Mouse (Mus musculus): ENCODE results near the gene Tctex1d4.
A peak's percentile ranks its signal among the peaks of the same experiment; 100 is the strongest.

Tctex1d4 gene

GRCm38 (mm10) chr4:117138295-117139216 is 12.0 kb downstream of the Tctex1d4 start:
- no peak for DNase-seq (ENCODE audit: inconsistent age in 2 of 2, low spot score in 1 of 2)

GRCm38 (mm10) chr4:117139217-117139612 is 12.6 kb downstream of the Tctex1d4 start:
- peak; percentile 53 to 84 for DNase-seq (ENCODE audit: inconsistent age in 2 of 2, low spot score in 1 of 2)

- no peak for DNase-seq (ENCODE audit: inconsistent age in 2 of 2, low spot score in 1 of 2)
Measured at GRCm38 (mm10) chr4:117140613-117141012, 14.0 kb downstream of the Tctex1d4 start.

GRCm38 (mm10) chr4:117143023-117143422 is 16.4 kb downstream of the Tctex1d4 start:
- no peak for DNase-seq (ENCODE audit: inconsistent age in 2 of 2, low spot score in 1 of 2)

- DNase-seq (ENCODE audit: inconsistent age in 2 of 2, low spot score in 1 of 2): no peak
Measured at GRCm38 (mm10) chr4:117145248-117145647, 18.7 kb downstream of the Tctex1d4 start.

- peak; percentile 88 to 96 for DNase-seq (ENCODE audit: inconsistent age in 2 of 2, low spot score in 1 of 2)
Measured at GRCm38 (mm10) chr4:117146176-117146575, 19.6 kb downstream of the Tctex1d4 start.

- DNase-seq (ENCODE audit: inconsistent age in 2 of 2, low spot score in 1 of 2): no peak
Measured at GRCm38 (mm10) chr4:117148047-117148713, 21.6 kb downstream of the Tctex1d4 start.

GRCm38 (mm10) chr4:117148815-117149214 is 22.2 kb downstream of the Tctex1d4 start:
- DNase-seq (ENCODE audit: inconsistent age in 2 of 2, low spot score in 1 of 2): no peak

GRCm38 (mm10) chr4:117149291-117150211 is 23.0 kb downstream of the Tctex1d4 start:
- DNase-seq (ENCODE audit: inconsistent age in 2 of 2, low spot score in 1 of 2): peak in 1 of 2 experiments; percentile 40

GRCm38 (mm10) chr4:117150212-117150733 is 23.7 kb downstream of the Tctex1d4 start:
- DNase-seq (ENCODE audit: inconsistent age in 2 of 2, low spot score in 1 of 2): no peak

- peak in 1 of 2 experiments; percentile 26 for DNase-seq (ENCODE audit: inconsistent age in 2 of 2, low spot score in 1 of 2)
Measured at GRCm38 (mm10) chr4:117151416-117151815, 24.8 kb downstream of the Tctex1d4 start.

GRCm38 (mm10) chr4:117152714-117153113 is 26.1 kb downstream of the Tctex1d4 start:
- DNase-seq (ENCODE audit: inconsistent age in 2 of 2, low spot score in 1 of 2): no peak

GRCm38 (mm10) chr4:117155020-117155791 is 28.6 kb downstream of the Tctex1d4 start:
- DNase-seq (ENCODE audit: inconsistent age in 2 of 2, low spot score in 1 of 2): peak in 1 of 2 experiments; percentile 75

GRCm38 (mm10) chr4:117155792-117156355 is 29.3 kb downstream of the Tctex1d4 start, which contains the start of gene Rps8:
Gene Rps8 (minus strand): TSS chr4:117156243.
- peak; percentile 91 to 96 for DNase-seq (ENCODE audit: inconsistent age in 2 of 2, low spot score in 1 of 2)

GRCm38 (mm10) chr4:117156372-117156771 is 29.8 kb downstream of the Tctex1d4 start:
- no peak for DNase-seq (ENCODE audit: inconsistent age in 2 of 2, low spot score in 1 of 2)

GRCm38 (mm10) chr4:117159666-117160065 is 33.1 kb downstream of the Tctex1d4 start:
- DNase-seq (ENCODE audit: inconsistent age in 2 of 2, low spot score in 1 of 2): no peak

GRCm38 (mm10) chr4:117161183-117161582 is 34.6 kb downstream of the Tctex1d4 start:
- DNase-seq (ENCODE audit: inconsistent age in 2 of 2, low spot score in 1 of 2): no peak

- no peak for DNase-seq (ENCODE audit: inconsistent age in 2 of 2, low spot score in 1 of 2)
Measured at GRCm38 (mm10) chr4:117169936-117170335, 43.3 kb downstream of the Tctex1d4 start.

Measured in adrenal gland, adult (tissue).